Mouse (Mus musculus): ENCODE measurements around the gene Krtap13-1. TPM values are rescaled to one million over a fixed set of nuclear protein-coding genes. Genes with fewer than 3 reads are reported as not detected.

The Krtap13-1 gene
- not detected in 2 replicates for polyA plus RNA-seq (2011; ENCODE audit: insufficient read length, low read depth, missing spikeins)

GRCm38 (mm10) chr16:88728812-88729275, at the start of gene Krtap13-1:
TSS of gene Krtap13-1 (plus strand) at chr16:88728862.
- no peak within 1 kb of the TSS for H3K4me3 ChIP-seq (ENCODE audit: insufficient read depth, low read length)
- H3K4me1 ChIP-seq (ENCODE audit: control insufficient read depth, insufficient read depth, low read length): no peaks in the 10 kb centered on the region
- no peak within 1 kb of the TSS for H3K27ac ChIP-seq (ENCODE audit: insufficient read depth, low read length)
- no peak for TF ChIP-seq POLR2A (IDR thresholded peaks at IDR 0.05; ENCODE audit: low read depth, low read length)
- TF ChIP-seq CTCF (IDR thresholded peaks at IDR 0.05; ENCODE audit: borderline replicate concordance, insufficient read depth, low read length): no peak

GRCm38 (mm10) chr16:88679099-88679498, 49.6 kb upstream of the Krtap13-1 start:
- TF ChIP-seq POLR2A (IDR thresholded peaks at IDR 0.05; ENCODE audit: low read depth, low read length): no peak
- no peak for TF ChIP-seq CTCF (IDR thresholded peaks at IDR 0.05; ENCODE audit: borderline replicate concordance, insufficient read depth, low read length)
- H3K4me3 ChIP-seq (ENCODE audit: insufficient read depth, low read length): no peak overlapping the region
- no peaks in the 10 kb centered on the region for H3K4me1 ChIP-seq (ENCODE audit: control insufficient read depth, insufficient read depth, low read length)
- no peak overlapping the region for H3K27ac ChIP-seq (ENCODE audit: insufficient read depth, low read length)

GRCm38 (mm10) chr16:88681282-88681681, 47.4 kb upstream of the Krtap13-1 start:
- H3K4me1 ChIP-seq (ENCODE audit: control insufficient read depth, insufficient read depth, low read length): no peaks in the 10 kb centered on the region
- TF ChIP-seq POLR2A (IDR thresholded peaks at IDR 0.05; ENCODE audit: low read depth, low read length) (no peak), CTCF (IDR thresholded peaks at IDR 0.05; ENCODE audit: borderline replicate concordance, insufficient read depth, low read length) (no peak)
- H3K27ac ChIP-seq (ENCODE audit: insufficient read depth, low read length): no peak overlapping the region

GRCm38 (mm10) chr16:88696256-88696655, 32.4 kb upstream of the Krtap13-1 start:
- Histone ChIP-seq H3K27ac (ENCODE audit: insufficient read depth, low read length) (no peak overlapping the region), H3K4me3 (ENCODE audit: insufficient read depth, low read length) (no peak overlapping the region), H3K4me1 (ENCODE audit: control insufficient read depth, insufficient read depth, low read length) (no peaks in the 10 kb centered on the region)
- TF ChIP-seq CTCF (IDR thresholded peaks at IDR 0.05; ENCODE audit: borderline replicate concordance, insufficient read depth, low read length) (no peak), POLR2A (IDR thresholded peaks at IDR 0.05; ENCODE audit: low read depth, low read length) (no peak)

More at GRCm38 (mm10) chr16:88681282-88681681, 47.4 kb upstream of the Krtap13-1 start:
- no peak overlapping the region for H3K4me3 ChIP-seq (ENCODE audit: insufficient read depth, low read length)

GRCm38 (mm10) chr16:88701072-88701864, 27.4 kb upstream of the Krtap13-1 start:
- TF ChIP-seq POLR2A (IDR thresholded peaks at IDR 0.05; ENCODE audit: low read depth, low read length): no peak
- TF ChIP-seq CTCF (IDR thresholded peaks at IDR 0.05; ENCODE audit: borderline replicate concordance, insufficient read depth, low read length): no peak
- H3K27ac ChIP-seq (ENCODE audit: insufficient read depth, low read length): no peak overlapping the region

GRCm38 (mm10) chr16:88707496-88708012, 21.1 kb upstream of the Krtap13-1 start, which contains the start of gene 2310061N02Rik:
TSS of gene 2310061N02Rik (minus strand) at chr16:88707962.
- no peak for TF ChIP-seq CTCF (IDR thresholded peaks at IDR 0.05; ENCODE audit: borderline replicate concordance, insufficient read depth, low read length)
- H3K27ac ChIP-seq (ENCODE audit: insufficient read depth, low read length): no peak within 1 kb of the TSS
- H3K4me3 ChIP-seq (ENCODE audit: insufficient read depth, low read length): no peak within 1 kb of the TSS
- no peaks in the 10 kb centered on the region; the same call in 1 of the 2 replicates for H3K4me1 ChIP-seq (ENCODE audit: control insufficient read depth, insufficient read depth, low read length)

More at GRCm38 (mm10) chr16:88701072-88701864, 27.4 kb upstream of the Krtap13-1 start:
- no peaks in the 10 kb centered on the region for H3K4me1 ChIP-seq (ENCODE audit: control insufficient read depth, insufficient read depth, low read length)
- no peak overlapping the region for H3K4me3 ChIP-seq (ENCODE audit: insufficient read depth, low read length)

GRCm38 (mm10) chr16:88710757-88711156, 17.9 kb upstream of the Krtap13-1 start:
- Histone ChIP-seq H3K4me3 (ENCODE audit: insufficient read depth, low read length) (no peak overlapping the region), H3K4me1 (ENCODE audit: control insufficient read depth, insufficient read depth, low read length) (no peaks in the 10 kb centered on the region; the same call in 1 of the 2 replicates), H3K27ac (ENCODE audit: insufficient read depth, low read length) (no peak overlapping the region)
- TF ChIP-seq CTCF (IDR thresholded peaks at IDR 0.05; ENCODE audit: borderline replicate concordance, insufficient read depth, low read length): no peak
- no peak for TF ChIP-seq POLR2A (IDR thresholded peaks at IDR 0.05; ENCODE audit: low read depth, low read length)

GRCm38 (mm10) chr16:88711245-88711644, 17.4 kb upstream of the Krtap13-1 start:
- no peaks in the 10 kb centered on the region; the same call in 1 of the 2 replicates for H3K4me1 ChIP-seq (ENCODE audit: control insufficient read depth, insufficient read depth, low read length)
- no peak overlapping the region for H3K4me3 ChIP-seq (ENCODE audit: insufficient read depth, low read length)
- TF ChIP-seq POLR2A (IDR thresholded peaks at IDR 0.05; ENCODE audit: low read depth, low read length) (no peak), CTCF (IDR thresholded peaks at IDR 0.05; ENCODE audit: borderline replicate concordance, insufficient read depth, low read length) (no peak)
- no peak overlapping the region for H3K27ac ChIP-seq (ENCODE audit: insufficient read depth, low read length)

- TF ChIP-seq POLR2A (IDR thresholded peaks at IDR 0.05; ENCODE audit: low read depth, low read length) (no peak), CTCF (IDR thresholded peaks at IDR 0.05; ENCODE audit: borderline replicate concordance, insufficient read depth, low read length) (no peak)
- H3K27ac ChIP-seq (ENCODE audit: insufficient read depth, low read length): no peak overlapping the region
- H3K4me3 ChIP-seq (ENCODE audit: insufficient read depth, low read length): no peak overlapping the region
- no peaks in the 10 kb centered on the region for H3K4me1 ChIP-seq (ENCODE audit: control insufficient read depth, insufficient read depth, low read length)
These were observed 12.1 kb upstream of the Krtap13-1 start for GRCm38 (mm10) chr16:88716549-88716948.

- no peak overlapping the region for H3K4me3 ChIP-seq (ENCODE audit: insufficient read depth, low read length)
- no peaks in the 10 kb centered on the region for H3K4me1 ChIP-seq (ENCODE audit: control insufficient read depth, insufficient read depth, low read length)
- no peak overlapping the region for H3K27ac ChIP-seq (ENCODE audit: insufficient read depth, low read length)
- no peak for TF ChIP-seq CTCF (IDR thresholded peaks at IDR 0.05; ENCODE audit: borderline replicate concordance, insufficient read depth, low read length)
- TF ChIP-seq POLR2A (IDR thresholded peaks at IDR 0.05; ENCODE audit: low read depth, low read length): no peak
These were observed 8.6 kb upstream of the Krtap13-1 start for GRCm38 (mm10) chr16:88720031-88720430.

Measured in embryonic fibroblast, embryonic 13.5 days (primary cell).